Mouse (Mus musculus): Measurements from ENCODE around the gene Ccdc57. TPM values are rescaled to one million over a fixed set of nuclear protein-coding genes. Genes with fewer than 3 reads are reported as not detected.

Ccdc57 gene
- polyA plus RNA-seq, 1 experiment from 2014 or later: 1.6 TPM

- Histone ChIP-seq H3K9me3 (replicated peaks; ENCODE audit: control insufficient read depth, low read length) (no peaks in the 10 kb centered on the region), H3K4me2 (ENCODE audit: low read depth, low read length) (peak within 1 kb of the TSS; percentile 99), H3K27ac (ENCODE audit: low read length) (peak within 1 kb of the TSS; percentile 83), H3K4me3 (ENCODE audit: low read depth, low read length) (peak within 1 kb of the TSS; percentile 75), H3K27me3 (ENCODE audit: control insufficient read depth, insufficient read depth, low read depth, low read length) (no peaks in the 10 kb centered on the region), H3K9ac (ENCODE audit: low read depth, low read length) (peak within 1 kb of the TSS; percentile 82), H3K4me1 (ENCODE audit: control insufficient read depth, low read depth, low read length) (peaks cover 31% of the 10 kb centered on the region), H3K36me3 (ENCODE audit: control insufficient read depth, insufficient read depth) (peaks cover 10% of the 10 kb centered on the region)
- ATAC-seq (ENCODE audit: low read depth): peak; percentile 86
- under 1% methylated on average over 102 of the region's 109 CpGs for WGBS (ENCODE audit: insufficient replicate concordance)
These were observed 108.5 kb downstream of the Ccdc57 start, which contains the start of gene Fasn for GRCm38 (mm10) chr11:120823956-120824786. Gene Fasn (minus strand): TSS chr11:120824547.

DNA sequence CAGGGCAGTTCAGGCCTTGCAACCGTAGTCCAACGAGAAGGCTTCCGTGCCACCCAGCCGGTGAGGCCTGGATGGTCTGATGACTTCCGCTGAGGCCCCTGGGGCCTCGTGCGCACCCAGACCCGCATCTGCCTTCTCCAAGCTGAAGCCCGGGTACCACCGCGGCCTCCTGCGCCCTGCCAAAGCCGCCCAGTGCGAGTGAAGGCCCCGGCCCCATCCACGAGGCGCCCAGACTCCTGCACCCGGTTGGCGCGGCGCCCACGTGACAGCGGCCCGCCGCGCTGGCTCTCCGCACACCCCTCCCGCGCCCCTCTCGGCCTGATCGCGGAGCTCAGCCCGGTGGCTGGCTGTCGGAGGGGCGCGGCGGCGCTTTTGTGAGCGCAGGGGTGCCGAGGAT lies 109.1 kb downstream of the Ccdc57 start:
- peak; percentile 35 for ATAC-seq (ENCODE audit: low read depth)
- H3K9ac ChIP-seq (ENCODE audit: low read depth, low read length): peak overlapping the region; percentile 82
- H3K27me3 ChIP-seq (ENCODE audit: control insufficient read depth, insufficient read depth, low read depth, low read length): no peaks in the 10 kb centered on the region
- WGBS (ENCODE audit: insufficient replicate concordance): 0% methylated on average over 40 of the region's 40 CpGs
- H3K36me3 ChIP-seq (ENCODE audit: control insufficient read depth, insufficient read depth): peaks cover 15% of the 10 kb centered on the region
- H3K4me1 ChIP-seq (ENCODE audit: control insufficient read depth, low read depth, low read length): peaks cover 31% of the 10 kb centered on the region
- H3K4me3 ChIP-seq (ENCODE audit: low read depth, low read length): peak overlapping the region; percentile 75
- H3K27ac ChIP-seq (ENCODE audit: low read length): peak overlapping the region; percentile 83
- H3K9me3 ChIP-seq (replicated peaks; ENCODE audit: control insufficient read depth, low read length): no peaks in the 10 kb centered on the region
- H3K4me2 ChIP-seq (ENCODE audit: low read depth, low read length): peak overlapping the region; percentile 99

- Histone ChIP-seq H3K9me3 (replicated peaks; ENCODE audit: control insufficient read depth, low read length) (no peaks in the 10 kb centered on the region), H3K27ac (ENCODE audit: low read length) (peak overlapping the region; percentile 83; the same call in 1 of the 2 replicates), H3K4me2 (ENCODE audit: low read depth, low read length) (peak overlapping the region; percentile 99), H3K36me3 (ENCODE audit: control insufficient read depth, insufficient read depth) (peaks cover 19% of the 10 kb centered on the region), H3K4me1 (ENCODE audit: control insufficient read depth, low read depth, low read length) (peaks cover 31% of the 10 kb centered on the region), H3K9ac (ENCODE audit: low read depth, low read length) (peak overlapping the region; percentile 82), H3K27me3 (ENCODE audit: control insufficient read depth, insufficient read depth, low read depth, low read length) (no peaks in the 10 kb centered on the region), H3K4me3 (ENCODE audit: low read depth, low read length) (peak overlapping the region; percentile 75)
- no peak for ATAC-seq (ENCODE audit: low read depth)
- WGBS (ENCODE audit: insufficient replicate concordance): 1% methylated on average over 14 of the region's 14 CpGs
These were observed 109.7 kb downstream of the Ccdc57 start for GRCm38 (mm10) chr11:120822831-120823550.

DNA sequence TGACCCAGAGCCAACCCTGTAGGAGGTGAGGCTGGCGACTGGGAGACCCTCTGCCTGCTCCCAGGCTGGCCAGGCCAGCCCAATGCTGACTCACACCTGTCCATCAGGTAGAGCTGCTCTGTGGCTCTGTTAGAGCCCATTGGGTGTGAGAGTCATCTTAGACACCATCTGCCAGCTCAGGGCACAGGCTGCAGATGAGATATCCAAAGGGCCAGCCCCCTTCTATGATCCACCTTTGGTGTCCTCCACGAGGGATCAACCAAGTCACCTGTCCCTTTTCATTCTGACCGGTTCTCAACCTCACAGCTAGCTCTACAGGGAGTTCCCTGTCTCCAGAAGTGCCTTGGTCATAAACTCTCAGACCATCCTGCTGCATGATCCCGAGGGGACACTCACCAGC lies 110.4 kb downstream of the Ccdc57 start:
- H3K4me2 ChIP-seq (ENCODE audit: low read depth, low read length): peak overlapping the region; percentile 99
- H3K27me3 ChIP-seq (ENCODE audit: control insufficient read depth, insufficient read depth, low read depth, low read length): no peaks in the 10 kb centered on the region
- peaks cover 31% of the 10 kb centered on the region for H3K4me1 ChIP-seq (ENCODE audit: control insufficient read depth, low read depth, low read length)
- ATAC-seq (ENCODE audit: low read depth): no peak
- H3K36me3 ChIP-seq (ENCODE audit: control insufficient read depth, insufficient read depth): peaks cover 19% of the 10 kb centered on the region
- no peak overlapping the region for H3K27ac ChIP-seq (ENCODE audit: low read length)
- peak overlapping the region; percentile 75 for H3K4me3 ChIP-seq (ENCODE audit: low read depth, low read length)
- H3K9ac ChIP-seq (ENCODE audit: low read depth, low read length): peak overlapping the region; percentile 17; the same call in 1 of the 2 replicates
- 30% methylated on average over 4 of the region's 4 CpGs for whole genome bisulfite sequencing (ENCODE audit: insufficient replicate concordance)
- no peaks in the 10 kb centered on the region for H3K9me3 ChIP-seq (replicated peaks; ENCODE audit: control insufficient read depth, low read length)

DNA sequence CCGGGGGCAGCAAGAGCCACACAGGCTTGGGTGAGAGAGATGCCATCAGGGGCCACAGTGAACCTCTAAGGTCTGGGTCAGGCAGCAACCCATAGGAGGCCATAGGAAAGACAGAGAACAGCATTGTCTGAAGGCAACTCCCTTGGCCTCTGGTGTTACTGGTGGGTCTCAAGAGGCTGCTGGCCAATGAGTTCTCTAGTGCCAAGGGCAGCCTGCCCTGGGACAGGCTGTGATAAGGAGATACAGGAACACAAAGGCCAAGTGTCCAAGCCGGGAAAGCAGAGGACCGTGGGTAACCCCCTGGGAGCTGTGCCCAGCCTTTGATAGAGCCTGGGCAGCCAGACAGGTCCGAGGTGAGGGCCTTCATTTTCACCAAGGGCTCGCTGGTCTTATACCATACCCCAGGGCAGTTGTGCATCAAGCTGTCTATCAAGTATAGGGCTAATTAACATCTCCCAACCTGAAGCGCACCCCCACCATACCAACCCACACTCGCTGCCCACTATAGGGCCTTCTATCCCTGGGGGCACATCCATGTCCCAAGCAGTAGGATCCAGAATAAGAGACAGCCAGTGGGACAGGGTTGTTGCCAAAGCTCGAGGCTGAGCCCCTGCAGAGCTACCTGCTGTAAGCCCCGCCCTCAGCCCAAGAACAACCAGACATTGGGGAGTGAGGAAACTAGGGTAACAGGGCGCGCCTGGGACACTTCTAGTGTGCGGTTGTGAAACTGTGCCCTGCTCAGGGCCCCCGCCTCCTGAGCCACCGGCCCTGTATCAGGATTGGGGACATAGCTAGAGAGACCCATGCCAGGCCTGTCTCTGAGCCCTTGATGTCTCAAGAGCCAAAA lies 111.4 kb downstream of the Ccdc57 start:
- Histone ChIP-seq H3K27me3 (ENCODE audit: control insufficient read depth, insufficient read depth, low read depth, low read length) (no peaks in the 10 kb centered on the region), H3K27ac (ENCODE audit: low read length) (no peak overlapping the region), H3K4me1 (ENCODE audit: control insufficient read depth, low read depth, low read length) (peaks cover 31% of the 10 kb centered on the region), H3K9ac (ENCODE audit: low read depth, low read length) (no peak overlapping the region), H3K4me2 (ENCODE audit: low read depth, low read length) (peak overlapping the region; percentile 99), H3K36me3 (ENCODE audit: control insufficient read depth, insufficient read depth) (peaks cover 30% of the 10 kb centered on the region), H3K9me3 (replicated peaks; ENCODE audit: control insufficient read depth, low read length) (no peaks in the 10 kb centered on the region), H3K4me3 (ENCODE audit: low read depth, low read length) (peak overlapping the region; percentile 75)
- ATAC-seq (ENCODE audit: low read depth): no peak
- 67% methylated on average over 14 of the region's 14 CpGs for WGBS (ENCODE audit: insufficient replicate concordance)

DNA sequence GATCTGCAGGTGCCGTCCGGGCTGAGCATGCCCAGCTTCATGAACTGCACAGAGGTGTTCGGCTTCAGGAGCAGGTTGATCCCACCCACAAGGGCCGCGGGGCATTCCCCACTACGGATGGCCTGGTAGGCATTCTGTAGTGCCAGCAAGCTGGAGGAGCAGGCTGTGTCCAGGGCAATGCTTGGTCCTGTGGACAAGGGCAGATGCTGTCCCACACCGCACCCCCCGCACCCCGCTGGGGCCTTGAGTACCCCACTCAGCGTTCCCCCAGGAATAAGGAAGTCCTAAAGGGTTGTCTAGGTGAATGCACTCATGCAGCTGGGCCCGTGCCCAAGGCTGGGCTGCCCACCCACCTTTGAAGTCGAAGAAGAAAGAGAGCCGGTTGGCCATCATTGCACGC lies 112.1 kb downstream of the Ccdc57 start:
- Histone ChIP-seq H3K27me3 (ENCODE audit: control insufficient read depth, insufficient read depth, low read depth, low read length) (no peaks in the 10 kb centered on the region), H3K4me3 (ENCODE audit: low read depth, low read length) (no peak overlapping the region), H3K9me3 (replicated peaks; ENCODE audit: control insufficient read depth, low read length) (no peaks in the 10 kb centered on the region), H3K9ac (ENCODE audit: low read depth, low read length) (no peak overlapping the region), H3K4me1 (ENCODE audit: control insufficient read depth, low read depth, low read length) (peaks cover 30% of the 10 kb centered on the region), H3K4me2 (ENCODE audit: low read depth, low read length) (no peak overlapping the region), H3K27ac (ENCODE audit: low read length) (no peak overlapping the region), H3K36me3 (ENCODE audit: control insufficient read depth, insufficient read depth) (peaks cover 36% of the 10 kb centered on the region)
- ATAC-seq (ENCODE audit: low read depth): no peak
- 84% methylated on average over 14 of the region's 14 CpGs for WGBS (ENCODE audit: insufficient replicate concordance)

- Histone ChIP-seq H3K36me3 (ENCODE audit: control insufficient read depth, insufficient read depth) (peaks cover 46% of the 10 kb centered on the region), H3K4me2 (ENCODE audit: low read depth, low read length) (no peak overlapping the region), H3K27me3 (ENCODE audit: control insufficient read depth, insufficient read depth, low read depth, low read length) (no peaks in the 10 kb centered on the region), H3K4me1 (ENCODE audit: control insufficient read depth, low read depth, low read length) (peaks cover 20% of the 10 kb centered on the region), H3K4me3 (ENCODE audit: low read depth, low read length) (no peak overlapping the region), H3K27ac (ENCODE audit: low read length) (no peak overlapping the region), H3K9me3 (replicated peaks; ENCODE audit: control insufficient read depth, low read length) (no peaks in the 10 kb centered on the region), H3K9ac (ENCODE audit: low read depth, low read length) (no peak overlapping the region)
- ATAC-seq (ENCODE audit: low read depth): no peak
- WGBS (ENCODE audit: insufficient replicate concordance): 83% methylated on average over 6 of the region's 6 CpGs
These were observed 113.1 kb downstream of the Ccdc57 start for GRCm38 (mm10) chr11:120819556-120819955.

DNA sequence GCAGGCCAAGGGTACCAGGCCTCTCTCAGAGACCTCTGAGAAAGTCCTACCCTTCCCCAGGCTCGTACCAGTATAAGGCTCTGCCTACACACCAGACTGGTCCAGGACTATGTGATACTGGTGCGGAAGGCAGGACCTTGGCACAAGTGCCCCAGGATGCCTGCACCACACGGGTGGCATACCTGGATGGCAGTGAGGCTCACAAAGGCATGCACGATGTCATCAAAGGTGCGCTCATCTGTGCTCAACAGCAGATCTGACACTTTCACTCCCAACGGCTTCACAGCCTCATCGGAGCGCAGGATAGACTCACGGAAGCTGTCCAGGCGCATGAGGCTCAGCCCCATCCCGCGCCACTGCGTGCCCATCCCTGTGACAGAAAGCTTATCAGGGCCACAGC lies 114.4 kb downstream of the Ccdc57 start:
- H3K27me3 ChIP-seq (ENCODE audit: control insufficient read depth, insufficient read depth, low read depth, low read length): no peaks in the 10 kb centered on the region
- H3K4me3 ChIP-seq (ENCODE audit: low read depth, low read length): no peak overlapping the region
- H3K9ac ChIP-seq (ENCODE audit: low read depth, low read length): no peak overlapping the region
- H3K4me1 ChIP-seq (ENCODE audit: control insufficient read depth, low read depth, low read length): peaks cover 16% of the 10 kb centered on the region
- no peaks in the 10 kb centered on the region for H3K9me3 ChIP-seq (replicated peaks; ENCODE audit: control insufficient read depth, low read length)
- H3K36me3 ChIP-seq (ENCODE audit: control insufficient read depth, insufficient read depth): peaks cover 59% of the 10 kb centered on the region
- H3K27ac ChIP-seq (ENCODE audit: low read length): no peak overlapping the region
- no peak for ATAC-seq (ENCODE audit: low read depth)
- H3K4me2 ChIP-seq (ENCODE audit: low read depth, low read length): no peak overlapping the region
- 91% methylated on average over 13 of the region's 13 CpGs for WGBS (ENCODE audit: insufficient replicate concordance)

All from liver, embryonic 16.5 days (tissue).